Mouse (Mus musculus): ENCODE measurements at regions not wholly inside any gene's neighbourhood (a gene's known extent, or its start where the extent isn't known, plus 50 kb on each side); places are given as distances from the start of the nearest gene placed in this dataset.
"Not testable (repeated sequence)": the region's sequence is repeated elsewhere in the genome, so short reads cannot be mapped to it uniquely, and the experiment has no call there.

- not testable (repeated sequence) for DNase-seq (ENCODE audit: extremely low spot score in 1 of 2, low spot score in 1 of 2)
These were observed 294.1 kb downstream of the Plod2 start for GRCm38 (mm10) chr9:92836156-92836555.

- DNase-seq (ENCODE audit: extremely low spot score in 1 of 2, low spot score in 1 of 2): no peak
These were observed 314.5 kb downstream of the Plod2 start for GRCm38 (mm10) chr9:92856410-92857083.

DNA sequence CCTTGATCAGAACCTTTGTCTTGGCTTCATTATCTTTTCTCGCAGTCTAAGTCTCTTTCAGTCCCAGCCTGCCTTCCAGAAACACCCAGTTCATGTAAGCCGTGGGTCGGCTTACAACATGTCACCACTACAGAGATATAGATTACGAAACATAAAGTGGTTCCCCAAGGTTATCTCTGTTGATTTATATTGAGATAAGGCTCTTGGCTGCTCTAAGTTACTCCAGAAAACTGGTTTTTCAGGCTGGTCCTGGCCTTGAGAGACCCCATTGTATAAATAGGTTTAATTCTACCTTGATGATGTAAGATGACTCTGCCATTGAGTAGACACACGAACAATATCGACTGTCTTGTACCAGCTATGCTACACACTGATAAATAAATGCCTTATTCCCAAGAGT, 323.8 kb downstream of the Plod2 start:
- no peak for DNase-seq (ENCODE audit: extremely low spot score in 1 of 2, low spot score in 1 of 2)

- peak; percentile 35 to 56 for DNase-seq (ENCODE audit: extremely low spot score in 1 of 2, low spot score in 1 of 2)
These were observed 336.6 kb downstream of the Plod2 start for GRCm38 (mm10) chr9:92878589-92878988.

GRCm38 (mm10) chr9:92879812-92880211, 337.8 kb downstream of the Plod2 start:
- no peak for DNase-seq (ENCODE audit: extremely low spot score in 1 of 2, low spot score in 1 of 2)

DNA sequence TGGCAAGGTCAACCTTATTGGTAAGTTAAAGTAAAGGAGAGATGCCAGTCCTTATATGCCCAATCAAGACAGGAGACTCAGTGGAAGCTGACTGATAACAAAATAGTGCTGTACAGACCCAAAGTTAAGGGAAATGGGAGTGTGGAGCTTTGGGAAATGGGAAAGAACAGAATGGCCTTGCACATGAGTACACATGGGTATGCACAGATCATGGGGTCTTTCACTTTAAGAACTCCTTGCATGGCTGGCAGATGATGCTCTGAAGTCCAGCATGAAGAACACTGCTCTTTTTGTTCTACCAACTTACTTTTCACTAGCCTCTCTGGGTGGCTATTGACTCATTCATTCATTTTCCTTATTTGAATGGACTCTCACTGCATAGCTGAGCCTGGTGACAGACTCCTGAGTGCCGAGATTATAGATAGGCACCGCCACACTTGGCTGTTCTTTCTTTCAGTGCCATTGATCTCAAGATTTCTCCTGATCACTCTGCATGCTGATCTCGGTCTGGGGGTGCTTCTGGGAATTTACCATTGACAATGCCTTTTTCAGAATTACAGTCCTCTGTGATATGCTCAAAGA, 340.3 kb downstream of the Plod2 start:
- no peak for DNase-seq (ENCODE audit: extremely low spot score in 1 of 2, low spot score in 1 of 2)

DNA sequence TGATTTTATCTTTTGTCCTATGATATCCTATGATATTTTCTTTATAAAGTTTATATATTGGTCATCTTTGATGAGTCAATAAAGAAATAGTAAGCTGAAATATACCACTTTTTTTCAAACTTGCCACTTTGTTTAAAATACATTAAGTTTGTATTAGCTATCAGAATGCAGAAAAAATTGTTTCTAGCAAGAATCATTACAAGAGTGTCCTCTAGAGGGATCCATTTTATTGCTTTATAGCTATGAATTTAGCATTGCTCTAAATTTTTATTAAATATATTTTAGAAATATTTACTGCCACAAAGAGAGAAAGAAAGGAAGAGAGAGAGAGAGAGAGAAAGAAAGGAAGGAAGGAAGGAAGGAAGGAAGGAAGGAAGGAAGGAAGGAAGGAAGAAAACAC, 348.0 kb downstream of the Plod2 start:
- no peak for DNase-seq (ENCODE audit: extremely low spot score in 1 of 2, low spot score in 1 of 2)

DNA sequence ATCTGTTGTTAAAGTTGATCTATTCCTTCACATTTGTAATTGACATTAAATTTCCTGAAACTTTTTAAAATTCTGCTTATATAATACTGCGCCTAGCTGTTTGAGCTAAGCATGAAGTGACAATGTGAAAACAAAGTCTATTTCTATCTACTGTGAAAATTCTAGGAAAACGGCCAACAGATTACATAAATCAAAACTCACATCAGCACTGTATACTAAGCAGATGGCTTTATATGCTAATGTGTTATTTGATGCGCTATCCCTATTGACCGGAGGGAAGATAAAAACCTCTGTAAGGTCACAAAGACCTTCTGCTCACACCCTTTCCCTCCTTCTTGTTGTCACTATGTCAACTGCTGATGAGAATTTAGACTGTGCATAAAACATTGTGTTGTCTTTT, 357.7 kb downstream of the Plod2 start:
- DNase-seq (ENCODE audit: extremely low spot score in 1 of 2, low spot score in 1 of 2): no peak

- DNase-seq (ENCODE audit: extremely low spot score in 1 of 2, low spot score in 1 of 2): no peak
These were observed 365.1 kb downstream of the Plod2 start for GRCm38 (mm10) chr9:92907102-92907501.

DNA sequence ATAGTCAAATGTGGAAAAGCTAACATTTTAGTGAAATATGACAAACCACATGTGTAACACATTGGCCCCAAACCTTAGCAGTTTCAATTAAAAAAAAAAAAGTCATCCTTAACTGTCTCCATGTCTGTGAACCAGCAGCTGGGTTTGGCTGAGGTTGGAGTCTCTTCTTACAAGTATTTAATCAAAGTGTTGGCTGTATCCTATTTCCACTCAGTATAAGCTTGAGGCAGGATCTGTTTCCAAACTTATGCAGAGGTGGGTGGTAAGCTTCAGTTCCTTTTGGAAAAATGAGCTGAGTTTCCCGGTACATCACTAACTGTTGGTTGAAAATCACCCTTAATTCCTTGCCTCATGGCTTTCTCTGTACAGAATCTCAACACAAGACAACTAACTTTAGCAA, 377.4 kb downstream of the Plod2 start:
- no peak for DNase-seq (ENCODE audit: extremely low spot score in 1 of 2, low spot score in 1 of 2)

DNA sequence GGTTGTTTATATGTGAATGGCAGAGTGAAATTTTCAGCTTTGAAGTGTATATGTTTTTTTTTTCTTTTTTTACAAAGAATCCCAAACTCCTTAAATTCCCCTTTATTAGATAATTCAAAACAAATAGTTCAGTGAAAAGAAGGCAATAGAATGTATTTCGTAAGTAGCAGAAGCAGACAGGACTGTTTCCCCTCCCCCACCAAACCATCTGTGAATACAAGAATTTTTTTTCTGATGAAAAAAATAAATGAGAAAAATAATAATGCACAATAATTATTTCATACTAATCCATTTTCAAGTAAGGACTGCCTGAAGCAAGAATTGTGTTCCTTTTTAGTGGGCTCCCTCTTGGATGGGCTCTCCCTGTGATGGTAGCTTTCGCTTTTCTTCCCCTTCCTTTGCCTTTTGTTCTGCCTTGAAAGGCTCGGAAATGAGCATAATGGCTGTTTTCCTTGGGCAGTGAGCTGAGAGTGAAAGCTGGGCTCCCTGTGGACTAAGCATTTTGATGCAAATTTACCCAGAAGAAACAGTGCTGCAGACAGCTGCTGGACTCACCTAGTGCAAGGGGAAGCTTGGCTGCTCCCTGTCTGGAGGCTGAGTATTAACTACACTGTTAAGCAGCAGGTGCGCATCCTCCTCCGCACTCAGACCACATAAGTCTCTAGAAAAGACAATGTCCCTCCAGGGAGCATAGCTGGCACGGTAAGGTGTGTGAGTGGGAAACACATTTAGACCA, 388.4 kb downstream of the Plod2 start:
- peak in 1 of 2 experiments; percentile 10 for DNase-seq (ENCODE audit: extremely low spot score in 1 of 2, low spot score in 1 of 2)

DNA sequence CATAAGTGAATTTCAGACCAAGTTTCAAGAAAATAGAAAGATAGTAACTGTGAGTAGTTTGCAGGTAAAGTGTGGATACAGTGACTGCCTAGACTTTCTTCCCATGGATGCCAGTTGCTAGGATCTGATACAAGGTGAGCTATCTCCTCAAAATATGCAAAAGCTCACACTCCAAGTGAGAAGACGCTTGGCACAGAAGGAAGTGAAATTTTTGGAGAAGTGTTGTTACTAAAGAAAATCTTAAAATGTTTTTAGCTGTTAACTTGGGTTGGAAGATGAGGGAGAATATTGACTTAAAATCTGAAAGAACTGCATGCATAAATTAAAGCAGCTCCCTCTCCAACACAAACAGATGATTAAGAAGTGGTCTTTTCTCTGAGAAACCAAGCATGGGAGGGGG, 395.8 kb downstream of the Plod2 start:
- DNase-seq (ENCODE audit: extremely low spot score in 1 of 2, low spot score in 1 of 2): no peak

DNA sequence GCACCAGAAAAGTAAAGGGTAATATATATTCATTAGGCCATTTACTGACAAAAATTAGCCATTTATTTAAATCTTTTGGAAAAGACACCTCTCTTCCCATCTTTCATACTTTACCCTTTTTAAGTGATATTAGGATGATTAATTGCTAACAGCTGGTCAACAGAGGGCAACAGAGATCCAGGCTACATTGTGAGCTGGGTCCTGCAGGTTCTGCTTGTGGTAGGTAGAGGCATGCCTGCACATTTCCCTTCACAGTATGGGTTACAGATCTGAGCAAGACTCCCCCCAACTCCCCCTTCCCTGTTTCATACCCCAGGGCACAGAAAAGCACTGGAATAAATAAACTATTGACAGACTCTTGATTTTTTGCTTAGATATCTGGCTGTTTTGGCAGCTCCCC, 408.1 kb downstream of the Plod2 start:
- no peak for DNase-seq (ENCODE audit: extremely low spot score in 1 of 2, low spot score in 1 of 2)

GRCm38 (mm10) chr9:92963275-92963674, 421.3 kb downstream of the Plod2 start:
- no peak for DNase-seq (ENCODE audit: extremely low spot score in 1 of 2, low spot score in 1 of 2)

DNA sequence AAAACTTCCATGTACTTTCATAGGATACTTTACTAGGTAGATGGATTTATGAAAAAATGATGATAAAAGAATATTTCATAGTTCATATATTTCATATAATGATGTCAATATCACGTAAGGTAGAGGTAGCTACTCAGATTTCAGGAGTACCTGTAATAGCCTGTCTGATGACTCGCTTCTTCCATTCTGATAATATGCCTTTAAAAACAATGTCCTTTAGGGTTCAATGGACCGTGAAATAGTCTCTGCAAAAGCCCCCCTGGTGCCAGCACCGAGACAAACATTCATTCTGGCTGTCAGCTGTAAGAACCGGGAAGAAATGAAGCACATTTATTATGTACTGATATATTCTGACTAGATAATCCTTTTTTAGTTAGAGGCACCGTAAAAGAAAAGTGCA, 449.7 kb downstream of the Plod2 start:
- DNase-seq (ENCODE audit: extremely low spot score in 1 of 2, low spot score in 1 of 2): no peak

DNA sequence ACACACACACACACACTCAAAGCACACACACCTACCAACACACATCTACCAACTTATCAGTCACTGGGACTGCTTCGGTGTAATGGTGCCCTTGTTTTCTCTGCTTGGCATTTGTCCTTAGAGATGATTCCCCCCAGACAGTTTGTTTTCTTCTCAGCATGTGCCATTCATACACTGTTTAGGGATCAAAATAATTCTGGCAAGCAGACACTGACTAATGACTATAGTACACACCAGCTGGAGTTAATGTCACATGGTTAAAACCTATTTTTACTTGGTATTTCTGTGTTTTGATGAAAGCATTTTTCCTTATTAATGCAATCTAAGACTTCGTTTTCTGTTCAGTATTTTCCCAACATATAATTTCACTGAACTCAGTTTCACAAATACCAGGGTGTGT, 454.1 kb downstream of the Plod2 start:
- DNase-seq (ENCODE audit: extremely low spot score in 1 of 2, low spot score in 1 of 2): no peak

DNA sequence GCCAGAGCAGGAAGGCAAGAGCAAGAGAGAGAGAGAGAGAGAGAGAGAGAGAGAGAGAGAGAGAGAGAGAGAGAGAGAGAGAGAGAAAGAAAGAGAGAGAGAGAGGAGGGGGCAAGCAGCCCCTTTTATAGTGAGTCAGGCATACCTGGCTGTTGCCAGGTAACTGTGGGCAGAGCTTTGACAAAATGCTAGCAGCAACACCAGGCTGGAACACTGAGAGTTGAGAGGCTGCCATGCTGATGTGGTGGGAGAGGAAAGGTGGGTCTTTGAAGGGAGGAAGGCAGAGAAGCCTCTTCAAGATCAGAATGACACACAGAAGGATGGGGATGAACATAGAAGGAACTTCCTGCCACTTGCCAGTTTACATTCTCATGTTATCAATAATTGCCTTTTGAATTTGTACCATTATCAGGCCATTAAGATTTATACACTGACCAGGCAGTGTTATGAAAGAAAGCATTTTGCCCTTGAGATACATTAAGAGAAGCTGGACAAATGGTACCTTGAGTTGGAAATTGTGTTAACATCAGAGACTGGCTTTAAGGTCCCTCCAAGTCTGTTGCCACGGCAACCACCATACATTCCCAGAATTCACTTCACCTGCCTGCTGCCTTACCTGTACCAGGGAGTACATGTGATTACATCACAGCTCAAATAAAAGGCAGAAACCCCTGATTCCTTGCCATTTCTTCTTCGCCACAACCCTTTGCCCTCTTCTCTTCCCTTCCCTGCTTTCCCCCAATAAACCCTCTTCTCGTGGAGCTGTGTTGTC, 463.3 kb downstream of the Plod2 start:
- no peak for DNase-seq (ENCODE audit: extremely low spot score in 1 of 2, low spot score in 1 of 2)

- DNase-seq (ENCODE audit: extremely low spot score in 1 of 2, low spot score in 1 of 2): no peak
These were observed 466.7 kb downstream of the Plod2 start for GRCm38 (mm10) chr9:93008511-93009302.

- no peak for DNase-seq (ENCODE audit: extremely low spot score in 1 of 2, low spot score in 1 of 2)
These were observed 502.4 kb downstream of the Plod2 start for GRCm38 (mm10) chr9:93044298-93044912.

GRCm38 (mm10) chr9:93072140-93072539, 530.1 kb downstream of the Plod2 start:
- DNase-seq (ENCODE audit: extremely low spot score in 1 of 2, low spot score in 1 of 2): no peak
